Mouse (Mus musculus): ENCODE measurements at regions not wholly inside any gene's neighbourhood (a gene's known extent, or its start where the extent isn't known, plus 50 kb on each side); places are given as distances from the start of the nearest gene placed in this dataset.

DNA sequence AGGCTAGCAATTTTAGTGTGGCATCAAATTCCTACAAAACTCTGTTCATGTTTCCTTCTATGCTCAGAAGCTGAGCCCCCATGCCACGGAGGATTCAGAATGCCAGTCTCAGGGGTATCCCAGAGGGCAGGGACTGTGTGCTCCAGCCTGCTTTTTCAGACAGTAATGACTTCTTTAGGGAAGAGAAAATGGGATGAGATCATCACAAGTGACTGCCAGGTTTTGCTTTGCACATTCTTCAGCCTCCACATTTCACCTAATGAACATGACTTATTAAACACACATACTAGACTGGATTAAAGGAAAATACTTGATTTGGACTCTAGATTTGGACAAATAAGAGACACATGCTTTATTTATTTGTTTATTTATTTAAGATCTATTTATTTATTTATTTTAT lies 82.5 kb downstream of the Nxnl2 start:
- no peak overlapping the region for H3ac ChIP-seq (ENCODE audit: control insufficient read depth, insufficient read length, low read depth)
- H3K4me3 ChIP-seq (ENCODE audit: insufficient read depth, poor library complexity, severe bottlenecking): no peak overlapping the region
- no peaks in the 10 kb centered on the region for H3K36me3 ChIP-seq (ENCODE audit: control insufficient read depth, insufficient read depth)
- no peaks in the 10 kb centered on the region for H3K79me2 ChIP-seq (ENCODE audit: control insufficient read depth, insufficient read depth)
- TF ChIP-seq USF1 (IDR thresholded peaks at IDR 0.05; ENCODE audit: low read depth) (no peak), FOSL1 (IDR thresholded peaks at IDR 0.05; ENCODE audit: insufficient read depth, low read length, poor library complexity, severe bottlenecking) (no peak), CEBPB (IDR thresholded peaks at IDR 0.05; ENCODE audit: low read depth) (no peak), CTCF (IDR thresholded peaks at IDR 0.05; ENCODE audit: control insufficient read depth, insufficient read depth, insufficient read length) (no peak), MYOG (IDR thresholded peaks at IDR 0.05; ENCODE audit: control insufficient read depth, extremely low read depth, insufficient read length) (no peak), MAX (IDR thresholded peaks at IDR 0.05) (no peak), MYOD1 (IDR thresholded peaks at IDR 0.05; ENCODE audit: control insufficient read depth, insufficient read length, low read depth) (no peak)
- H3K79me3 ChIP-seq (ENCODE audit: low read depth): no peaks in the 10 kb centered on the region
- no peaks in the 10 kb centered on the region for H3K27me3 ChIP-seq (ENCODE audit: control insufficient read depth, insufficient read depth, insufficient read length)

DNA sequence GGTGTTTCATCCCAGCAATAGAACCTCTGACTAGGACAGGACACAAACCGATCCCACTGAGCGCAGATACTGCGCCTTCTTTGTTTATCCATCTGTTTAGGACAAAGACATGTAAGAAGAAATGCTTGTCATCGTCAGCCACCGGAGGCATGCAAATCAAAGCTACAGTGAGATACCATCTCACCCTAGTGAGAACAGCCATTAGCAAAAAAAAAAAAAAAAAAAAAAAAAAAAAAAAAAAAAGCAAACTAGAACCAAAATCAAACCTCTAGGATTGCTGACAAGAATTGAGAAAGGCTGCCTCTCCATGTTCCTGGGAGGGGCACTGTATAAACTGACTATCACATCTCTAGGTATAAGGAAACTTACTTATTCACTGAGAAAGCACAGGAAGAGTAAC lies 84.9 kb downstream of the Nxnl2 start:
- H3K79me2 ChIP-seq (ENCODE audit: control insufficient read depth, insufficient read depth): no peaks in the 10 kb centered on the region
- H3K36me3 ChIP-seq (ENCODE audit: control insufficient read depth, insufficient read depth): no peaks in the 10 kb centered on the region
- H3ac ChIP-seq (ENCODE audit: control insufficient read depth, insufficient read length, low read depth): no peak overlapping the region
- no peaks in the 10 kb centered on the region for H3K79me3 ChIP-seq (ENCODE audit: low read depth)
- H3K27me3 ChIP-seq (ENCODE audit: control insufficient read depth, insufficient read depth, insufficient read length): no peaks in the 10 kb centered on the region
- no peak overlapping the region for H3K4me3 ChIP-seq (ENCODE audit: insufficient read depth, poor library complexity, severe bottlenecking)
- TF ChIP-seq MYOG (IDR thresholded peaks at IDR 0.05; ENCODE audit: control insufficient read depth, extremely low read depth, insufficient read length): no peak
- TF ChIP-seq CTCF (IDR thresholded peaks at IDR 0.05; ENCODE audit: control insufficient read depth, insufficient read depth, insufficient read length): no peak
- no peak for TF ChIP-seq USF1 (IDR thresholded peaks at IDR 0.05; ENCODE audit: low read depth)
- TF ChIP-seq FOSL1 (IDR thresholded peaks at IDR 0.05; ENCODE audit: insufficient read depth, low read length, poor library complexity, severe bottlenecking): no peak
- TF ChIP-seq CEBPB (IDR thresholded peaks at IDR 0.05; ENCODE audit: low read depth): no peak
- no peak for TF ChIP-seq MAX (IDR thresholded peaks at IDR 0.05)
- TF ChIP-seq MYOD1 (IDR thresholded peaks at IDR 0.05; ENCODE audit: control insufficient read depth, insufficient read length, low read depth): no peak

DNA sequence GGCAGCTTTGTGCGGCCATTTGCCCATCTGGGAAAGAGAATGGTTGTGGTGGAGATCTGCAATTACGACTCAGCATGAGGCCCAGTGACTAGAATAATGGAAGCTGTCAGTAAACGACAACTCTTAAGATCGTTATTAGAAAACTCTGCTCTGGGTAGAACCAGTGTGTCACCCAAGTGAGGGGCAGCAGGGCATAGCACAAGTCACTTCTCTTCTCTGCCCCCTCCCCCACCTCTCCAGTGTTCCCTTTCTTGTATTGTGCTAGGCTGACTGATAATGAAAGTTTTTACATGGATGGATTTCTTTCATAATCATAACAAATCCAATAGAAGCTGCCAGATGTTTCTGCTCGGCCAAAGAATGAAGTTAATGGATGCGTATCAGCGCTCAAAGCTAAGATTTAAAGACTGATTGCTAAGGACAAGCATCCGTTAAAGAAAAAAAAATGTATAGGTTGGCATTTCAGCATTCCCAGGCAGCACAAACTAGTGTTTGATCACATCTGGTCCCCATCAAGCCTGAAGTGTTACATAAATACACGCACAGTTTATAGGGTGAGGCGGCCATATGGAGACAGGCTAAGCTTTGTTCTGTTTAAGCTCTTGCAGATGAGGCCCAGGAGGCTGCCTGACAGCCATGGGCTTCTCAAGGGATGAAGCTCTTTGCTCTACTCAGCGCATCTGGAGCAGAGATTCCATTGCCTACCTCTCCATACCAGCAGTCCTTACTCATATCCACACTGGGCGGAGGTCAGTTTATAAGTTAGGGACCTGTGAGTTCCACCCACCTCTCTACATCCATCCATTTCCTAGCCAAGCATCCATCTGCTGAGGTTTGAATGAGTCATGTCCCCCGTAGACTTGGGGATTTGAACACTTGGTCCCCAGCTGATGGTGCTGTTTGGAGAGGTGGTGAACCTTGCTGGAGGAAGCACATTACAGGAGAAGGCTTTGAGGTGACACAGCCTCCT lies 88.2 kb downstream of the Nxnl2 start:
- H3K4me3 ChIP-seq (ENCODE audit: insufficient read depth, poor library complexity, severe bottlenecking): no peak overlapping the region
- no peak for TF ChIP-seq USF1 (IDR thresholded peaks at IDR 0.05; ENCODE audit: low read depth)

DNA sequence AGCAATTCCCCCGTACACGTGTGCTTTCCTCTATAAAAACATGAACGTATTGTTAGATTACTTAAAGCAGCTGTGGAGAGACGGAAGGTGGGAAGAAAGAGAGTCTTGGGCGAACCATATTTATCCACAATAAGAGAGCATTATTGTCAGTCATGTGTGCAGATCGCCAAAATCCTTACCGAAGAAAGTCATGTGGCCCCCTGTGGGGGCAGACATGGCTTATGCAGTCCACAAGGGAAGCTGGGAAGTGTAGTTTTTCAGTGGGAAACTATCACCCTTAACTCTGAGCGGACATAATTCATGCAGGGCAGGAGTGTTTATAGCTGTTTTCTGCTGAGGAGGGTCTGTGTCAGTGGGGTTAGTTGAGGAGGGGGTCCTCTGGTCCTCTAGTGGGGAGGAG lies 90.8 kb downstream of the Nxnl2 start:
- H3K4me3 ChIP-seq (ENCODE audit: insufficient read depth, poor library complexity, severe bottlenecking): no peak overlapping the region
- no peaks in the 10 kb centered on the region for H3K79me3 ChIP-seq (ENCODE audit: low read depth)
- no peak overlapping the region for H3ac ChIP-seq (ENCODE audit: control insufficient read depth, insufficient read length, low read depth)

More for the DNA sequence above, 88.2 kb downstream of the Nxnl2 start:
- H3K79me3 ChIP-seq (ENCODE audit: low read depth): no peaks in the 10 kb centered on the region
- H3K36me3 ChIP-seq (ENCODE audit: control insufficient read depth, insufficient read depth): no peaks in the 10 kb centered on the region
- H3K79me2 ChIP-seq (ENCODE audit: control insufficient read depth, insufficient read depth): no peaks in the 10 kb centered on the region
- no peak overlapping the region for H3ac ChIP-seq (ENCODE audit: control insufficient read depth, insufficient read length, low read depth)
- no peaks in the 10 kb centered on the region for H3K27me3 ChIP-seq (ENCODE audit: control insufficient read depth, insufficient read depth, insufficient read length)

DNA sequence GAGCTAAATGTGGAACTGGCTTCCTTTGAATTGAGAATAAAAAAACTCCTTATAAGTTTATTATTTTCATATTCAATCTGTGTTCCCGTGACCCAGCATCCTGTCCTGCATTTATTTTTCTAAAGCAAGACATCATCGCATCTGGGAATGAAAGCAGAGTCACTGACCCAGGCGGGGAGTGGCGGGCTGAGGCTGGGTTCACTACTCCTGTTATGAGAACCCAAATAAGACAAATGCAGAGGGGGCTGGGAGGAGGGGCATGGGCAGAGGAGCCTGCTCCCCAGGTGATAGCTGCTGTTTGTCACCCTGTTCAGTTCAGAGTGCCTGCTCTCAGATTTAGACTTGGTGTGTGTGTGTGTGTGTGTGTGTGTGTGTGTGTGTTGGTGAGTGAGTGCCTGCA lies 102.0 kb downstream of the Nxnl2 start:
- Histone ChIP-seq H3K36me3 (ENCODE audit: control insufficient read depth, insufficient read depth) (no peaks in the 10 kb centered on the region), H3K79me2 (ENCODE audit: control insufficient read depth, insufficient read depth) (no peaks in the 10 kb centered on the region), H3ac (ENCODE audit: control insufficient read depth, insufficient read length, low read depth) (no peak overlapping the region), H3K4me3 (ENCODE audit: insufficient read depth, poor library complexity, severe bottlenecking) (no peak overlapping the region), H3K79me3 (ENCODE audit: low read depth) (no peaks in the 10 kb centered on the region), H3K27me3 (ENCODE audit: control insufficient read depth, insufficient read depth, insufficient read length) (no peaks in the 10 kb centered on the region)
- TF ChIP-seq MYOD1 (IDR thresholded peaks at IDR 0.05; ENCODE audit: control insufficient read depth, insufficient read length, low read depth) (no peak), FOSL1 (IDR thresholded peaks at IDR 0.05; ENCODE audit: insufficient read depth, low read length, poor library complexity, severe bottlenecking) (no peak), MAX (IDR thresholded peaks at IDR 0.05) (no peak), CTCF (IDR thresholded peaks at IDR 0.05; ENCODE audit: control insufficient read depth, insufficient read depth, insufficient read length) (no peak), USF1 (IDR thresholded peaks at IDR 0.05; ENCODE audit: low read depth) (no peak), MYOG (IDR thresholded peaks at IDR 0.05; ENCODE audit: control insufficient read depth, extremely low read depth, insufficient read length) (no peak), CEBPB (IDR thresholded peaks at IDR 0.05; ENCODE audit: low read depth) (no peak)

More for the DNA sequence above, 90.8 kb downstream of the Nxnl2 start:
- no peak for TF ChIP-seq FOSL1 (IDR thresholded peaks at IDR 0.05; ENCODE audit: insufficient read depth, low read length, poor library complexity, severe bottlenecking)
- TF ChIP-seq MAX (IDR thresholded peaks at IDR 0.05): no peak
- TF ChIP-seq MYOG (IDR thresholded peaks at IDR 0.05; ENCODE audit: control insufficient read depth, extremely low read depth, insufficient read length): no peak
- TF ChIP-seq CEBPB (IDR thresholded peaks at IDR 0.05; ENCODE audit: low read depth): no peak
- no peak for TF ChIP-seq USF1 (IDR thresholded peaks at IDR 0.05; ENCODE audit: low read depth)
- no peak for TF ChIP-seq CTCF (IDR thresholded peaks at IDR 0.05; ENCODE audit: control insufficient read depth, insufficient read depth, insufficient read length)
- no peak for TF ChIP-seq MYOD1 (IDR thresholded peaks at IDR 0.05; ENCODE audit: control insufficient read depth, insufficient read length, low read depth)
- Histone ChIP-seq H3K79me2 (ENCODE audit: control insufficient read depth, insufficient read depth) (no peaks in the 10 kb centered on the region), H3K36me3 (ENCODE audit: control insufficient read depth, insufficient read depth) (no peaks in the 10 kb centered on the region), H3K27me3 (ENCODE audit: control insufficient read depth, insufficient read depth, insufficient read length) (no peaks in the 10 kb centered on the region)
